Mouse (Mus musculus) layer of hippocampus, adult 11-12 months (tissue): ENCODE results near the gene Slc38a4.

Source experiments
- DNase-seq: peaks from one replicate; pipeline ENCODE4 v3.0.0; 2022; ENCODE audit warnings: low spot score

The Slc38a4 gene

GRCm38 (mm10) chr15:97015036-97015596 is 40.6 kb downstream of the Slc38a4 start:
- DNase-seq = no peak

- DNase-seq = no peak
These were observed 44.0 kb downstream of the Slc38a4 start for GRCm38 (mm10) chr15:97011599-97012372.

- no peak for DNase-seq
These were observed 46.5 kb downstream of the Slc38a4 start for GRCm38 (mm10) chr15:97009271-97009670.

- no peak for DNase-seq
These were observed 50.0 kb downstream of the Slc38a4 start for GRCm38 (mm10) chr15:97005631-97006234.

- no peak for DNase-seq
These were observed 51.3 kb downstream of the Slc38a4 start for GRCm38 (mm10) chr15:97004525-97004867.

- DNase-seq = no peak
These were observed 51.8 kb downstream of the Slc38a4 start for GRCm38 (mm10) chr15:97003851-97004524.

GRCm38 (mm10) chr15:97003186-97003585 is 52.6 kb downstream of the Slc38a4 start:
- DNase-seq = no peak

GRCm38 (mm10) chr15:97002752-97003151 is 53.0 kb downstream of the Slc38a4 start:
- DNase-seq = no peak

- DNase-seq = no peak
These were observed 53.9 kb downstream of the Slc38a4 start for GRCm38 (mm10) chr15:97001886-97002285.

- DNase-seq = no peak
These were observed 54.3 kb downstream of the Slc38a4 start for GRCm38 (mm10) chr15:97001416-97001815.

- DNase-seq = no peak
These were observed 55.2 kb downstream of the Slc38a4 start for GRCm38 (mm10) chr15:97000319-97001251.

- no peak for DNase-seq
These were observed 56.4 kb downstream of the Slc38a4 start for GRCm38 (mm10) chr15:96999401-96999800.

- DNase-seq = no peak
These were observed 70.1 kb downstream of the Slc38a4 start for GRCm38 (mm10) chr15:96985618-96986017.

GRCm38 (mm10) chr15:96983581-96984330 is 72.0 kb downstream of the Slc38a4 start:
- no peak for DNase-seq

GRCm38 (mm10) chr15:96975125-96975524 is 80.6 kb downstream of the Slc38a4 start:
- DNase-seq = no peak

- no peak for DNase-seq
These were observed 81.6 kb downstream of the Slc38a4 start for GRCm38 (mm10) chr15:96974131-96974530.

GRCm38 (mm10) chr15:96973370-96973769 is 82.4 kb downstream of the Slc38a4 start:
- no peak for DNase-seq

GRCm38 (mm10) chr15:96972706-96973274 is 83.0 kb downstream of the Slc38a4 start:
- no peak for DNase-seq

GRCm38 (mm10) chr15:96971906-96972305 is 83.8 kb downstream of the Slc38a4 start:
- no peak for DNase-seq

- no peak for DNase-seq
These were observed 86.0 kb downstream of the Slc38a4 start for GRCm38 (mm10) chr15:96969792-96970191.

GRCm38 (mm10) chr15:96968741-96969140 is 87.0 kb downstream of the Slc38a4 start:
- DNase-seq = no peak
